Mouse (Mus musculus) kidney, postnatal 25 days (tissue): Measurements from ENCODE around the gene Kcna4.

Source experiments
- DNase-seq, 2 experiments: peaks; one replicate each; pipeline ENCODE4 v3.0.0; 2021; ENCODE audit warnings: mixed read lengths in 2 of 2

The Kcna4 gene

DNA sequence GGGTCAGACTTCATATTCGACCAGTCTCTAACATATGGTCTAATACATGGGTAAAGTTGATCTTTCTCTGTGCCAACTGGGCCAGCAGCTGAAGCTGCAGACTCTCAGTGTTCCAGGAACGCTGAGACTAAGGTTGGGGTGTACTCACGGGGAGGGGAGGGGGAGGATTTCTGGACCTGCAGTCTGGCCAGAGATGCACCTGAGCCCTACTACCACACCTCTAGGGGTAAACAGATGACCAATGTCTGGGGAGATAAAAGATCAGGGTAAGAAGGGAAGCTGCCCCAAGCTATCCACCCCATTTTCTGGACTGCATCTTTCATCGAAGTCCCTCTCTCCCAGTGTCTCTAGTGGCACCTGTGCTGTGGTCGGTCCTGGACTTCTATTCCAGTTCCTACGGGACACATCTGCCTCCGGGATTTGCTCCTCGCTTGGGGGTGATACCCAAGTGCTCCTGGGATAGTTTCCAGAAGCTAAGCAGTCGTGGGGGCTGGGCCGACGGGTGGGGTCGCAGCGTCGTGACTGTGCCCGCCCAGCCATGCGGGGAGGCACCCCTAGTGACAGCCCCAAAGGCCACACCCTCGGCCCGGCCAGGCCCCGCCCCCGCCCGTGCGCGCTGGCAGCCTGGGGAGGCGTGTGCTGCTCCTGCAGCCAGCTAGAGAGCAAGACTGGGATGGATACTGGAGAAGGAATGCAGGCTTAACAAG is at the start of gene Kcna4:
TSS of gene Kcna4 (plus strand) at position 650 of the 707 bp plus-strand sequence.
- DNase-seq, result peak in 1 of 2 experiments; percentile 36

DNA sequence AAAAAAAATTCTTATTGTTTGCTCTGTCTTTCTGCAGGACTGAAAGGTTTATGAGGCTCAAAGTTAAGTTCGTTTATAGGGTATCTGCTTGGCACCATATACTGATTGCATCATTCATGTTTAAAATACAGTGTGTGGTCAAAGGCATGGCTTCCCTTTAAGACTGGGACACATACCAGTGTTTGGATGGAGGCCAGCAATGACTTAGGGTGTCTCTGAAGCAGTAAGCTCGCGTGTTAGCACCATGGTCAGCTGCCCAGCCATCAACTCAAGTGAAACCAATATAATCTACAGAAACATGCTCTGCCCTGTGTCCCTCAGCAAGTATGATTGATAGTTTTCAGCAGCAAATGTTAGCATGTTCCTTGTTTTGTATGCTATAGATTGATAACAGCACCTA is 32.3 kb upstream of the Kcna4 start:
- no peak for DNase-seq

- DNase-seq, result no peak
These were observed 24.2 kb upstream of the Kcna4 start for GRCm38 (mm10) chr2:107266251-107266650.

GRCm38 (mm10) chr2:107270050-107270449 is 20.4 kb upstream of the Kcna4 start:
- DNase-seq, result no peak

DNA sequence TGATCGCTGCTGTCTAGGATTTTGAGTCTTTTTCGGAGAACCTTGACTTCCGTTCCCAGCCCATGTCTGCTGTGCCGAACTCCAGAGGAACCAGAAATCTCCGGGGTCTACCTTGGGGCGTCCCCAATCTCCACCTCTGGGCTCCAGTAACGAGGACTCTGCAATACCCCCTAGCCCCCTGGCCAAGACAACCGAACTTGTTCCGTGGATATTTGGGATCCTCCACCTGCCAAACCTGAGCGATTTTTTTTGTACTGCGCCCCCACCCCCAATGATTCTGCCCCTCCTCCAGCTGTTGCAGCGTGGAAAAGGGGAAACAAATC is 219 bp downstream of the Kcna4 start:
- no peak for DNase-seq

DNA sequence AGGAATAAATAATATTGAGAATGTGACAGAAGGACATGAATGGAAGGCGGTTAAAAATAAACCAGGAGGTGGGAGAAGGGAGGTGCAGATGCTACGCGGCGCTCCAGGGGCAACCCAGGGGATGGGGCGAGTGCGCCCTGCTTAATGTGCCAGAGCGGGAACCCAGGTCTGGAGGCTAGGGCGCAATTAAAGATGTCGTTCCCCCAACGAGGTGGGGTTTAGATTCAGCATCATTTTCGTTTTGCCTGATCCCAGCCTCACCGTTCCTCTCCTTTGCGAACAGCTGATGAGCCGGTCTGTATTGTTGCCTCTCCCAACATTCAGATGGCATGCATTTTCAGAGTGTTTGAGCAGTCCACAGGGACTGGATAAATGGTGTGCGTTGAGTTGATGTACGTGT is 703 bp downstream of the Kcna4 start:
- no peak for DNase-seq

DNA sequence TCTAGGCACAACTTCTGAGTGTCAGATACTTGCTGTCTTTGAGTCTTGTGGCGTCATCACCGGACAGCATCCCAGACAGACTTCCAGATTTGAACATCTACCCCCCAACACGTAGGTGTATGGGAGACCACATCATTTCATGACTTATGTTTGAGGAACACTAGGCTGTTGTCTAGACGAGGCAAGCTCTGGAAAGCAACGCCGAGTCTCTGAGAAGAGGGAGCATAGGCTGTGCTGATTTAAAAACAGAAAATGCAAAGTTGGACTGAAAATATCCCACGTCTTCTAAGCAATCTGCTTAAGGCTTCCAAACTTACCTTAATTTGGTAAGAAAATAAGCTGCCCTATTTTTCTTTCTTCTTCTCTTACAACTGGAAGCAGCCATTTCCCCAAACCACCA is 4.1 kb downstream of the Kcna4 start:
- no peak for DNase-seq

GRCm38 (mm10) chr2:107301886-107302285 is 11.4 kb downstream of the Kcna4 start:
- no peak for DNase-seq

DNA sequence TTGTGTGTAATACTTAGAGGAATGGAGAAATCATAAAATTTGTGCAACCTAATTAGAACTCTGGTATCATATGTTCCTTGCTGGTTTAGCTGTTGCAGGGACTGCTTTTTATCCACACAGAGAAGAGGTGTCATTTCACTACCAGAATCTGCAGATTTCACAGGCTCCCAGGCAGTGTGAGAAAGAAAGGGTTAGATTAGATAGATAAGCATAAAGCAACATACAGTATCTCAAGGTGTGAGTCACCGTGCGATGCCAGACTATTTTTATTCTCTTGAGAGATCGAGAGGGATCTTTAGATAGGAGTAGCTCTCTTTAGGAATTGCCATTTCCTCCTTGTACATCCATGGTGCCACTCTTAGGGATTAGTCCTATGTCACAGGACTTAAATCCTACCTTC is 14.3 kb downstream of the Kcna4 start:
- DNase-seq, result no peak

GRCm38 (mm10) chr2:107306077-107306476 is 15.6 kb downstream of the Kcna4 start:
- no peak for DNase-seq

DNA sequence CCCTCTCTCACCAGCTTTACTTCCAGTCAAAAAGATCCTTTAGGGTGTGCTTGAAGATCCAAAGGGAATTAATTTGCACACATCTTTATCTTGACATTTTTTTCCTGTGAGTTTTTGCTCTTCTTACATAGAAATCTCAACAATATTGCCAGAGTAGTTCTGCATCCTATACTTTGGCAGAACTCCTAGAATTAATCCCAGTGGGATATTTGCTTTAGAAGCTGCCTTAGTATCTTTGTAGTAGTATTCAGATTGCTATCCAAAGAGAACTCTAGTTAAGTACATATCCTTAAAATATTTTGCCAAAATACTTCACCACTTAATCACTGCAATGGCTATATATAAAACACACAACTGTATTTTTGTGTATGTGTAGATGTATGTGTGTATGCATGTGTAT is 28.2 kb downstream of the Kcna4 start:
- DNase-seq, result no peak

GRCm38 (mm10) chr2:107321596-107322226 is 31.3 kb downstream of the Kcna4 start:
- DNase-seq, result no peak

GRCm38 (mm10) chr2:107324090-107324489 is 33.7 kb downstream of the Kcna4 start:
- no peak for DNase-seq

GRCm38 (mm10) chr2:107327276-107327675 is 36.8 kb downstream of the Kcna4 start:
- no peak for DNase-seq

GRCm38 (mm10) chr2:107341291-107341690 is 50.9 kb downstream of the Kcna4 start:
- no peak for DNase-seq

GRCm38 (mm10) chr2:107344807-107345206 is 54.4 kb downstream of the Kcna4 start:
- no peak for DNase-seq

DNA sequence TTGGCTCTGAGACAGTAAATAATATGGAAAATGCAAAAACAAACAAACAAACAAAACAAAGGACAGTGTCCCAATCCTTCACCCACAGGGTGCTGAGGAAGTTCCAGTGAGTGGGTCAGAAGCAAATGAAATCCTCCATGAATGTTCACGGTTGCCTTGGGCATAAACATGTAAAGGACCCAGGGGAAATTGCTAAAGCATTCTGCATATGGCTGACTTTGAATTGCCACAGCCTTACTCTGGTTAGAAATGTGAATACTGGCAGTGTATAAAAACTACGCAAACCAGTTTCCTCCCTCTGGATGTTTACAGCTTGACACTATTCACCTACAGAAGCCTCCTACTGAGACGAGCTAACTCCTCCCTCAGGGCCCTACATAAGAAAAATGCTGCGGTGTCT is 54.9 kb downstream of the Kcna4 start:
- no peak for DNase-seq
